Mouse (Mus musculus): ENCODE results near the gene Cluap1. TPM values are rescaled to one million over a fixed set of nuclear protein-coding genes. Genes with fewer than 3 reads are reported as not detected.

Cluap1 gene
- 5.0 and 5.4 TPM in 2 replicates for total RNA-seq (2014; rRNA removed)
- polyA plus RNA-seq (2012; rRNA removed): 2.5 and 2.7 TPM in 2 replicates

DNA sequence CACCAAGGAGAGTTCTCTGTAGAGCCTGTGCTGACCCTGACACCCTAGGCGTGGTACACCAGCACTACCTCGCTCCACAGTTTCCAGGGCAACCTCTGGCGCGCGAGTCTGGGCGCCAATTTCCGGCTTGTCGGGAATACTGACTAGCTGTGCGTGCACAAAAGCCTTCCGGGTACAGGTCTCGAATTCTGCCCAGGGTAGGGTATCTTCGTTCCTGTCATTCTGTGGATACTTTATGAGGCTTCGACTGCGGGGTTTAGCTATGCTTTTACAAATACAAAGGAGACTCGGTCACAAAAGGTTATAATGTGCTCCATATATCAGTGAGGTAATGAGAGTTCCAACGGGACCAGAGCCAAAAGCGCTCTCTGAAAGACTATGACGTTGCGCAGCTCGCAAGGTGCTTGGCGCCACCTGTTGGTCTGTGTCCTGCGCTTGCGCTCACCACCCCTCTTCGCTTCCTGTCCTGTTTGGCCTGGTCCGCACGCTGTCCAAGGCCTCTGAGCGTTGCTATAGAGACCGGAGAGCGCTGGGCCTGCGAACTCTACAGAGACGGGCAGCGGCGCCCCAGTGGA is at the start of gene Cluap1, which contains the start of gene 1700037C18Rik:
Gene Cluap1, plus strand, starts transcription at position 265 of the 575 bp plus-strand sequence.
Gene 1700037C18Rik, minus strand, starts transcription at position 153 of the 575 bp plus-strand sequence.
- peak; percentile 94 for DNase-seq (ENCODE audit: extremely low read depth, low read depth, low spot score)
- H3K4me3 ChIP-seq (ENCODE audit: insufficient read depth, low read depth, low read length): peak within 1 kb of the TSS; percentile 44
- H3K27ac ChIP-seq (replicated peaks; ENCODE audit: insufficient read depth, low read depth, low read length): peak within 1 kb of the TSS; percentile 33
- H3K9ac ChIP-seq (ENCODE audit: low read depth, low read length): peak within 1 kb of the TSS; percentile 44
- H3K36me3 ChIP-seq (ENCODE audit: control insufficient read depth, insufficient read depth, low read length): peaks cover 8% of the 10 kb centered on the region; the same call in 1 of the 2 replicates
- under 1% methylated on average over 33 of the region's 33 CpGs for WGBS
- no peaks in the 10 kb centered on the region for H3K79me2 ChIP-seq (ENCODE audit: control insufficient read depth, insufficient read depth, low read length)
- no peaks in the 10 kb centered on the region for H3K27me3 ChIP-seq (ENCODE audit: control insufficient read depth, insufficient read depth, low read length)
- no peak for TF ChIP-seq POLR2A (IDR thresholded peaks at IDR 0.05; ENCODE audit: extremely low read depth, insufficient read depth, low read length)
- peak; percentile 93 for TF ChIP-seq CTCF (IDR thresholded peaks at IDR 0.05; ENCODE audit: low read depth, low read length)
- peaks cover 2% of the 10 kb centered on the region; the same call in 1 of the 2 replicates for H3K4me1 ChIP-seq (ENCODE audit: control insufficient read depth, insufficient read depth, low read length)

DNA sequence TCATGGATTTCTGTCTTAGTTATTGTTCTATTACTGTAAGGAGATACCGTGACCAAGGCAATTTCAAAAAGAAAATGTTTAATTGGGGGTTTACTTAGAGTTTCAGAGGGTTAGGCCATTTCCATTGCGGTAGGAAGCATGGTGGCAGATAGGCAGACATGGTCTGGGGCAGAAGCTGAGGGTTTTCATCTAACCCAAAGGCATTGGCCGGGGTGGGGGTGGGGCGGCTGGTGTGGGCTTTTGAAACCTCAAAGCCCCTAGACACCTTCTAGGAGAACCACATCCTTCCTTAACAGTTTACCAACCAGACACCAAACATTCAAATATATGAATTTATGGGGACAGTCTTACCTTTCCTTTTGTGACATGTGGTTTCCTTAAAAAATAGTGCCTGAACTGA is 49.3 kb upstream of the Cluap1 start:
- Histone ChIP-seq H3K79me2 (ENCODE audit: control insufficient read depth, insufficient read depth, low read length) (no peaks in the 10 kb centered on the region), H3K4me3 (ENCODE audit: insufficient read depth, low read depth, low read length) (no peak overlapping the region), H3K27ac (replicated peaks; ENCODE audit: insufficient read depth, low read depth, low read length) (no peak overlapping the region), H3K9ac (ENCODE audit: low read depth, low read length) (no peak overlapping the region), H3K4me1 (ENCODE audit: control insufficient read depth, insufficient read depth, low read length) (no peaks in the 10 kb centered on the region), H3K36me3 (ENCODE audit: control insufficient read depth, insufficient read depth, low read length) (peaks cover 5% of the 10 kb centered on the region), H3K27me3 (ENCODE audit: control insufficient read depth, insufficient read depth, low read length) (no peaks in the 10 kb centered on the region)
- no peak for TF ChIP-seq POLR2A (IDR thresholded peaks at IDR 0.05; ENCODE audit: extremely low read depth, insufficient read depth, low read length)
- no peak for TF ChIP-seq CTCF (IDR thresholded peaks at IDR 0.05; ENCODE audit: low read depth, low read length)
- no peak for DNase-seq (ENCODE audit: extremely low read depth, low read depth, low spot score)
- 93% methylated on average over 4 of the region's 4 CpGs for WGBS

DNA sequence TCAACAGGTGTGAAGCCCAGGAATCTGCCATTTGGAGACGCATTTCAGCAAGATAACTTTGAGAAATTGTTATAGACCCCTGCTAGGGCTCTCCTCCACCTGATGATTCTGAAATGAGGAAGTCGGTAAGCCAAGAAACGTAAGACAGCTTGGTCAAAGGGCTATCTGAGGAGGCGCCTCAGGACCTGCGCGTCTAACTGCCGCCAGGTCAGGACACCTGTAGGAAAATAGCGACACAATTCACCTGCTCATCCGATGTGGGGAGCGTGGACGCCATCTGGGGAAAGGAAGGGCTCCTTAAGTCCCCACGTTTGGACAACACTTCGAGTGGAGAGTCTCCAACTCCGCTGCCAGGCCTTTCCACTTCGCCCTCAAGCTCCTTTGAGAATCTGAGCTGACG is 36.8 kb upstream of the Cluap1 start:
- peak overlapping the region; percentile 70 for H3K4me3 ChIP-seq (ENCODE audit: insufficient read depth, low read depth, low read length)
- no peak for TF ChIP-seq POLR2A (IDR thresholded peaks at IDR 0.05; ENCODE audit: extremely low read depth, insufficient read depth, low read length)
- TF ChIP-seq CTCF (IDR thresholded peaks at IDR 0.05; ENCODE audit: low read depth, low read length): no peak
- H3K79me2 ChIP-seq (ENCODE audit: control insufficient read depth, insufficient read depth, low read length): peaks cover 3% of the 10 kb centered on the region; the same call in 1 of the 2 replicates
- no peaks in the 10 kb centered on the region for H3K27me3 ChIP-seq (ENCODE audit: control insufficient read depth, insufficient read depth, low read length)
- DNase-seq (ENCODE audit: extremely low read depth, low read depth, low spot score): no peak
- 5% methylated on average over 16 of the region's 16 CpGs for WGBS
- peak overlapping the region; percentile 9; the same call in 1 of the 2 replicates for H3K27ac ChIP-seq (replicated peaks; ENCODE audit: insufficient read depth, low read depth, low read length)
- H3K4me1 ChIP-seq (ENCODE audit: control insufficient read depth, insufficient read depth, low read length): peaks cover 3% of the 10 kb centered on the region; the same call in 1 of the 2 replicates
- peak overlapping the region; percentile 43 for H3K9ac ChIP-seq (ENCODE audit: low read depth, low read length)
- peaks cover 2% of the 10 kb centered on the region; the same call in 1 of the 2 replicates for H3K36me3 ChIP-seq (ENCODE audit: control insufficient read depth, insufficient read depth, low read length)

DNA sequence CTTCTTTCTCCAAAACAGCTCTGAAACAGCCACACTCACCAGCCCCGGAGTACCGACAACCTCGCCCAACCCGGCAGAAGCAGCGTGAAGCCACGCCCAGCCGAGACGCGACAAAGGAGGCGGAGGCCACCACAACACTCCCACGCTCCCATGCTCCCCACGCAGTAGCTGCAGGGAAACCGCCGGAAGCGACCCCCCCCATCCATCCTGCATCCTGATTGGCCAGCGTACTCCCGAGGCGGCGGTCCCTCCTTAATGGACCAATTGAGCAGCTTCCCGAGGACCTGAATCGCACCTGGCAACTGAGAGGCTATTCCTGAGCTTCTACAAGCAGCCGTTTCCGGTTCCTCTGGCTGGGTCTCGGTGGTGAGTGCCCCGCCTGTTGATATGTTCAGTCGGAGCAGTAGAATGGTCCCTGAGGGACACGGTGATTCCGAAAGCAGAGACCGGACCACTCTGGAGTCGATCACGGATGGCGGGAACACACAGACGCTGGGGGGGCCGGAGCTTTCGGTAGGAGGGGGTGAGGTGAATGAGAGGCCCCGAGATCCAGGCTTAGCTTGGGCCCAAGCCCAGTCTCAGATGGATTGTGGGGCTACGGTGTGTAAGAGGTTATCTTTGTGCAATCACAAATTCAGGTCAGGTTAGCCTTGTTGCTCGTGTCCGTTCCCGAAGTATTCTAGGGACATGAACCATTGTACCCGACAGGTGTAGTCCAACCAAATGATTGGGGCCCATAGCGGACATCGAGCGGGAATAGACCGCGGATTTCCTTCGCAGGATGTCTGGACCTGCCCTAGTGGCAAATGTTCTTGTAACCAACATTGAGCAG is 36.2 kb upstream of the Cluap1 start, which contains the start of gene Naa60:
Gene Naa60, plus strand, starts transcription at position 160 of the 832 bp plus-strand sequence.
- Histone ChIP-seq H3K4me1 (ENCODE audit: control insufficient read depth, insufficient read depth, low read length) (peaks cover 3% of the 10 kb centered on the region), H3K9ac (ENCODE audit: low read depth, low read length) (peak within 1 kb of the TSS; percentile 56), H3K79me2 (ENCODE audit: control insufficient read depth, insufficient read depth, low read length) (peaks cover 3% of the 10 kb centered on the region; the same call in 1 of the 2 replicates), H3K36me3 (ENCODE audit: control insufficient read depth, insufficient read depth, low read length) (no peaks in the 10 kb centered on the region; the same call in 1 of the 2 replicates), H3K4me3 (ENCODE audit: insufficient read depth, low read depth, low read length) (peak within 1 kb of the TSS; percentile 70), H3K27me3 (ENCODE audit: control insufficient read depth, insufficient read depth, low read length) (no peaks in the 10 kb centered on the region), H3K27ac (replicated peaks; ENCODE audit: insufficient read depth, low read depth, low read length) (peak within 1 kb of the TSS; percentile 65)
- TF ChIP-seq POLR2A (IDR thresholded peaks at IDR 0.05; ENCODE audit: extremely low read depth, insufficient read depth, low read length) (0 out of 2 replicates have a peak, but pooled peaks have one; percentile 8), CTCF (IDR thresholded peaks at IDR 0.05; ENCODE audit: low read depth, low read length) (no peak)
- 3% methylated on average over 47 of the region's 47 CpGs for WGBS
- peak; percentile 90 for DNase-seq (ENCODE audit: extremely low read depth, low read depth, low spot score)

DNA sequence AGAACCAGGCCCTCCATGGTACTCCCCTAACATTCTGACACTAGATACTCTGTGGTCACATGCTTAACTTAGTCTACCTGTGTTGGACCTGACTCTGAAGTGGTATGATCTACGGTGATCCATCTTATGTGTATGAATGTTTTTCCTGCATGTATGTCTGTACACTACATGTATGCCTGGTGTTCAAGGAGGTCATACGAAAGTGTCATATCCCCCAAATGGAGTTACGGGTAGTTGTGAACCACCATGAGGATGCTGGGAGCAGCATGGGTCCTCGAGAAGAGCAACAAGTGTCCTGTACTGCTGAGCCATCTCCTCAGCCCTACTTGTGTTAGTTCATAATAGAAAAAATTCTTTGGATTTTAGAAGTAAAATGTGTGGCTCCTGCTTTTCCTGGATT is 32.3 kb upstream of the Cluap1 start:
- no peaks in the 10 kb centered on the region for H3K27me3 ChIP-seq (ENCODE audit: control insufficient read depth, insufficient read depth, low read length)
- WGBS: 95% methylated on average over 4 of the region's 4 CpGs

More for the DNA sequence above, 32.3 kb upstream of the Cluap1 start:
- Histone ChIP-seq H3K4me1 (ENCODE audit: control insufficient read depth, insufficient read depth, low read length) (peaks cover 6% of the 10 kb centered on the region), H3K4me3 (ENCODE audit: insufficient read depth, low read depth, low read length) (no peak overlapping the region), H3K27ac (replicated peaks; ENCODE audit: insufficient read depth, low read depth, low read length) (no peak overlapping the region), H3K36me3 (ENCODE audit: control insufficient read depth, insufficient read depth, low read length) (no peaks in the 10 kb centered on the region), H3K9ac (ENCODE audit: low read depth, low read length) (no peak overlapping the region), H3K79me2 (ENCODE audit: control insufficient read depth, insufficient read depth, low read length) (peaks cover 4% of the 10 kb centered on the region; the same call in 1 of the 2 replicates)
- no peak for DNase-seq (ENCODE audit: extremely low read depth, low read depth, low spot score)
- TF ChIP-seq POLR2A (IDR thresholded peaks at IDR 0.05; ENCODE audit: extremely low read depth, insufficient read depth, low read length) (no peak), CTCF (IDR thresholded peaks at IDR 0.05; ENCODE audit: low read depth, low read length) (no peak)
